16 mouse cellular contexts compared by ENCODE assay signal in genomic region chr3:152883556-152883955, GRCm38 (mm10).
"Had no signal": no experiment of that assay in that cellular context is flagged by ENCODE, and none has a peak within 500 bp of the region (broad histone marks: within the 10 kb centered on the region; RNA-seq: fewer than 3 reads in every experiment).

No protein-coding gene starts in this region.

- H3K4me3 ChIP-seq: megakaryocyte, embryonic 14.5 days; midbrain, embryonic 13.5 days; midbrain, embryonic 15.5 days; neural tube, embryonic 12.5 days; stomach, embryonic 15.5 days had no signal

- DNase-seq: lung, adult 18-20 months; lung, embryonic 14.5 days; lung, postnatal 10 days; lung, postnatal 36 days; right cerebral cortex, postnatal 14 days; thymus, adult 2 months; thymus, postnatal 25 days; thymus, postnatal 4 days had no signal

- H3K27ac ChIP-seq: liver, embryonic 14.5 days; macrophage; midbrain, embryonic 13.5 days; midbrain, embryonic 15.5 days; neural tube, embryonic 12.5 days; stomach, embryonic 15.5 days; stomach, postnatal 0 days had no signal
